Mouse (Mus musculus) cortical plate, adult 2 months (tissue): Measurements from ENCODE around the gene Atp4b.

Experiments
- CTCF ChIP-seq: fragments of 200-500 bp; IDR thresholded peaks from 2 replicates; pipeline ENCODE4 v1.5.1; 2011; ENCODE audit warnings: mild to moderate bottlenecking, control low read depth, low read length; ENCODE audit not compliant: insufficient read depth; ENCODE audit errors: extremely low read depth
- POLR2A ChIP-seq: fragments of 200-500 bp; IDR thresholded peaks from 2 replicates; pipeline ENCODE4 v1.6.1; 2011; ENCODE audit warnings: mild to moderate bottlenecking, low read length, control low read depth; ENCODE audit not compliant: insufficient read depth; ENCODE audit errors: extremely low read depth

GRCm38 (mm10) chr8:13437531-13437930 lies 40.9 kb upstream of the Atp4b start:
- TF ChIP-seq CTCF (no peak), POLR2A (no peak)
